Mouse (Mus musculus) MEL (cell line): Measurements from ENCODE around the gene Acacb. TPM values are rescaled to one million over a fixed set of nuclear protein-coding genes. Genes with fewer than 3 reads are reported as not detected.

Experiments
- DNase-seq: peaks from one replicate; pipeline ENCODE4 v3.0.0; 2011; ENCODE audit warnings: low read depth, low spot score
- H3K27ac ChIP-seq: 2 replicates; pipeline ENCODE4 v1.5.1; 2012; ENCODE audit warnings: low read depth, mild to moderate bottlenecking, control low read depth, low read length, moderate library complexity; ENCODE audit not compliant: control insufficient read depth
- H3K27me3 ChIP-seq, 2 experiments: fragments of 150-350 bp in 1 of 2; sonication (generic) in 1 of 2; 2 replicates each; pipeline ENCODE4 v1.6.1; 2012; ENCODE audit warnings: low read length in 2 of 2, mild to moderate bottlenecking in 2 of 2, improper control_type of control experiment in 1 of 2, moderate library complexity in 1 of 2; ENCODE audit not compliant: insufficient read depth in 2 of 2, control insufficient read depth in 1 of 2
- H3K36me3 ChIP-seq, 2 experiments: 2 replicates each; pipeline ENCODE4 v1.6.1; 2012 to 2014; ENCODE audit warnings: low read length in 2 of 2, improper control_type of control experiment in 1 of 2, inconsistent platforms in 1 of 2, mild to moderate bottlenecking in 1 of 2; ENCODE audit not compliant: insufficient read depth in 2 of 2, control insufficient read depth in 1 of 2
- H3K4me1 ChIP-seq, 2 experiments: fragments of 150-350 bp in 1 of 2; sonication (generic) in 1 of 2; 2 replicates each; pipeline ENCODE4 v1.6.1; 2012; ENCODE audit warnings: low read length in 2 of 2, improper control_type of control experiment in 1 of 2, mild to moderate bottlenecking in 1 of 2; ENCODE audit not compliant: insufficient read depth in 2 of 2, control insufficient read depth in 1 of 2
- H3K4me3 ChIP-seq, 2 experiments: fragments of 150-350 bp in 1 of 2; sonication (generic) in 1 of 2; 2 replicates each; pipeline ENCODE4 v1.5.1; 2012; ENCODE audit warnings: low read depth in 2 of 2, low read length in 2 of 2, mild to moderate bottlenecking in 2 of 2, moderate library complexity in 2 of 2, control low read depth in 1 of 2, improper control_type of control experiment in 1 of 2; ENCODE audit not compliant: control insufficient read depth in 1 of 2, insufficient read depth in 1 of 2
- H3K79me2 ChIP-seq: 2 replicates; pipeline ENCODE4 v1.6.1; 2012; ENCODE audit warnings: mild to moderate bottlenecking, low read length, moderate library complexity; ENCODE audit not compliant: control insufficient read depth, poor library complexity, insufficient read depth
- H3K9ac ChIP-seq: 2 replicates; pipeline ENCODE4 v1.6.1; 2012; ENCODE audit warnings: low read depth, mild to moderate bottlenecking, control low read depth, low read length, moderate library complexity; ENCODE audit not compliant: control insufficient read depth, poor library complexity, severe bottlenecking
- H3K9me3 ChIP-seq: fragments of 150-350 bp; sonication (generic); replicated peaks from 2 replicates; pipeline ENCODE4 v1.6.1; 2012; ENCODE audit warnings: mild to moderate bottlenecking, low read length, improper control_type of control experiment, moderate library complexity; ENCODE audit not compliant: insufficient read depth
- CHD1 ChIP-seq: IDR thresholded peaks from 2 replicates; pipeline ENCODE4 v1.6.1; 2012; ENCODE audit warnings: low read depth, mild to moderate bottlenecking, inconsistent platforms, low read length, improper control_type of control experiment
- E2F4 ChIP-seq: IDR thresholded peaks from 2 replicates; pipeline ENCODE4 v1.6.1; 2011; ENCODE audit warnings: low read depth, low read length, improper control_type of control experiment, borderline replicate concordance
- ELF1 ChIP-seq: IDR thresholded peaks from 2 replicates; pipeline ENCODE4 v1.6.1; 2014; ENCODE audit warnings: low read depth, mild to moderate bottlenecking, inconsistent platforms, low read length, improper control_type of control experiment, moderate library complexity
- GABPA ChIP-seq: IDR thresholded peaks from 2 replicates; pipeline ENCODE4 v1.6.1; 2012; ENCODE audit warnings: low read depth, mild to moderate bottlenecking, inconsistent platforms, low read length, improper control_type of control experiment, moderate library complexity
- GATA1 ChIP-seq: IDR thresholded peaks from 2 replicates; pipeline ENCODE4 v1.6.1; 2011; ENCODE audit warnings: low read depth, low read length, improper control_type of control experiment
- JUND ChIP-seq: IDR thresholded peaks from 2 replicates; pipeline ENCODE4 v1.6.1; 2011; ENCODE audit warnings: low read depth, mild to moderate bottlenecking, improper control_type of control experiment, low read length
- KAT2A ChIP-seq: conservative IDR thresholded peaks from 2 replicates; pipeline ENCODE4 v1.6.1; 2012; ENCODE audit warnings: low read depth, low read length, improper control_type of control experiment, inconsistent platforms
- MAX ChIP-seq: IDR thresholded peaks from 2 replicates; pipeline ENCODE4 v1.6.1; 2011; ENCODE audit warnings: low read length, improper control_type of control experiment
- MEF2A ChIP-seq: IDR thresholded peaks from 2 replicates; pipeline ENCODE4 v1.6.1; 2014; ENCODE audit warnings: low read depth, mild to moderate bottlenecking, inconsistent platforms, low read length, improper control_type of control experiment; ENCODE audit not compliant: poor library complexity, insufficient replicate concordance, severe bottlenecking; ENCODE audit errors: extremely low read depth
- MYB ChIP-seq: IDR thresholded peaks from 2 replicates; pipeline ENCODE4 v1.6.1; 2011; ENCODE audit warnings: mild to moderate bottlenecking, low read depth, low read length, improper control_type of control experiment
- NELFE ChIP-seq: IDR thresholded peaks from 2 replicates; pipeline ENCODE4 v1.6.1; 2011; ENCODE audit warnings: low read depth, low read length, improper control_type of control experiment
- POLR2AphosphoS5 ChIP-seq: IDR thresholded peaks from 2 replicates; pipeline ENCODE4 v1.6.1; 2012; ENCODE audit warnings: low read depth, borderline replicate concordance, mild to moderate bottlenecking, inconsistent platforms, low read length, moderate library complexity, mixed read lengths
- SIN3A ChIP-seq: IDR thresholded peaks from 2 replicates; pipeline ENCODE4 v1.6.1; 2012; ENCODE audit warnings: low read length, improper control_type of control experiment, inconsistent platforms
- TCF12 ChIP-seq: IDR thresholded peaks from 2 replicates; pipeline ENCODE4 v1.6.1; 2014; ENCODE audit warnings: low read depth, mild to moderate bottlenecking, inconsistent platforms, low read length, improper control_type of control experiment, moderate library complexity
- USF1 ChIP-seq: IDR thresholded peaks from 2 replicates; pipeline ENCODE4 v1.6.1; 2014; ENCODE audit warnings: low read depth, mild to moderate bottlenecking, inconsistent platforms, low read length, improper control_type of control experiment, moderate library complexity
- polyA plus RNA-seq, 2 experiments: library from polyadenylated mRNA; stranded (reverse) in 1 of 2; unstranded in 1 of 2; fragments of >175 nt in 1 of 2; fragments of >200 nt in 1 of 2; gene quantifications; 2 replicates each; pipeline versions ENCODE4 v1.2.1 to v1.2.4; 2012; ENCODE audit warnings: low replicate concordance in 2 of 2, low read depth in 1 of 2; ENCODE audit not compliant: insufficient read length in 2 of 2, insufficient read depth in 1 of 2, missing spikeins in 1 of 2
- total RNA-seq: library from RNA; depleted of rRNA; stranded (reverse); fragments of 300-350 nt; gene quantifications from 2 replicates; pipeline ENCODE4 v1.2.3, GENCODE M21; 2012; rRNA removed

The Acacb gene
- total and polyA plus RNA-seq, 3 experiments, result 2.0 to 5.3 TPM; not detected in 1

DNA sequence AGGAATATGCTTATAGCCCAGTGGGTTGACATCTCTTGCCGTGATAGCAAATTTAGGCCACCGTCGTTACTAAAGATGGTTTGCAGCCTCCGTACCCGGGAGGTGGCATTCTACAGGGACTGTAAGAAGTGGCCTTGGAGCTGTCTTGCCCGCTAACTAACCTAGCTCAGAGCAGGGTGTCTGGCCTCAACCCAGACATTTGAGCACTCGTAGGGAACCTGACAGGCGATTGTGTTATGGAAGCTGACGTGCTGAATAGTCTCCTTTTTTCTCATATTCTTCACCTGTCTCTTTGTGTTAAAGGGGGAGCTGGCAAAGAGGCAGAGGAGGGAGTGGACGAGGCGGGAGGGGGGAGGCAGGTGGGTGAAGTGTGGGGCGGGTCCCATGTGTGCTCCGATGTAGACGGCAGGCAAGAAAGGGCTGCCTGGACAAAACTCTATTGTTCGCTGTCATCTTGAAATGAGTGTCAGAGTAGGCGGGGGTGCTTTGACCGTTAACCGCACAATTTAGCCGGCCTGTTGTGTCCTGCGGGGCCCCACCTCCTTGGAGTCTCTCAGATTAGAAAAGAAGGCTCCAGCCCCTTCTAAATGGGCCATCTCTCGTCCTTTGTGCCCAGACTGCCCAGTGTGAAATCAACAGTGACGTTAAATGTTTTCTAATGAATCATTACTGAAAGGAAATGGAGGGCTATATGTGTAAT lies 153.0 kb downstream of the Acacb start:
- Histone ChIP-seq H3K4me3 (no peak overlapping the region), H3K9ac (no peak overlapping the region), H3K27ac (no peak overlapping the region)
- no peak for TF ChIP-seq E2F4
- TF ChIP-seq MAX, result no peak
- TF ChIP-seq TCF12, result no peak
- no peak for TF ChIP-seq MYB
- TF ChIP-seq JUND, result no peak
- no peak for TF ChIP-seq SIN3A
- no peak for TF ChIP-seq ELF1
- no peak for TF ChIP-seq CHD1
- TF ChIP-seq MEF2A, result no peak
- no peak for TF ChIP-seq USF1
- TF ChIP-seq GABPA, result no peak
- TF ChIP-seq POLR2AphosphoS5, result no peak
- no peak for TF ChIP-seq GATA1
- TF ChIP-seq NELFE, result no peak
- TF ChIP-seq KAT2A, result no peak
- TF ChIP-seq, all 39 proteins: peak for 0
- peaks cover 15 to 17% of the 10 kb centered on the region in 2 experiments for H3K4me1 ChIP-seq
- H3K36me3 ChIP-seq, result peaks cover 0 to 11% of the 10 kb centered on the region in 2 experiments; a peak in 2 of 4 replicates
- peaks cover 0 to 4% of the 10 kb centered on the region in 2 experiments; a peak in 1 of 4 replicates for H3K27me3 ChIP-seq
- no peaks in the 10 kb centered on the region; the same call in 1 of the 2 replicates for H3K79me2 ChIP-seq
- no peaks in the 10 kb centered on the region for H3K9me3 ChIP-seq
- no peak for DNase-seq

DNA sequence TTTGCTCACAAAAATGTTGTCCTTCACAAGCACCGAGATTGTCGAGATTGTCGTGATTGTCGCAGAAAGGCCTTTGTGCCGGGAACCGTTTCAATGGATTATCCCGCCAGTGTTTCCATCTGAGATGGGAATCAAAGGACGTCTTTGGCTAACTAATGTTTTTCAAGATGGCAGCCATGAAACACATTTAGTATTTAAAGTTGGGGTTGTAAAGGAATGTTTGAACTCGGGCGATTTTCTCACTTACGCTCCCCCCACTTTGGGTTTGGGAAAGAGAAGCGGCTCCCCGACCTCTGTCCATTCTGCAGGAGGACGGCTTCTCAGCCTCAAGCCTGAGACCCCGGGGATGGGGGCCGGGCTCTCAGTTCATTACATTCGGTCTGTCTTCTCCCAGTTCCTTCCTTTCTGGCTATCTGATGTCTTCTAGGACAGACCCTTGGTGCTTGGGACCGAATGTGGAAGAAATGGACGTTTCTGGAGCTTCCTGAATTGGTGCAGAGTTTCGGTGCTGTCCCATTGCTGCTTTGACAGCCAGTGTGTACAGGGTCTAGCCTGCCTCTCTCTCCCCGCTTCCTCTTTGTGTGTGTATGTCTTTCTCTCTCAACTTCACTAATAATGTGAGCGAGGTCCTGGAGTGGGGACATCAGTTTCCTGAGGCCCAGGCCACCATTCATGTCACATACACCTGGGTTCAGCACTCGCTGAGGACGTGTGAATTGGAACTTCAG lies 153.7 kb downstream of the Acacb start:
- no peak for DNase-seq
- H3K4me3 ChIP-seq, result no peak overlapping the region

More for the DNA sequence above, 153.7 kb downstream of the Acacb start:
- H3K4me1 ChIP-seq, result peaks cover 15 to 17% of the 10 kb centered on the region in 2 experiments
- peaks cover 0 to 4% of the 10 kb centered on the region in 2 experiments; a peak in 1 of 4 replicates for H3K27me3 ChIP-seq
- no peaks in the 10 kb centered on the region for H3K9me3 ChIP-seq
- H3K9ac ChIP-seq, result no peak overlapping the region
- no peak overlapping the region for H3K27ac ChIP-seq
- no peak for TF ChIP-seq CHD1
- TF ChIP-seq, all 39 proteins: peak for 0
- Histone ChIP-seq H3K36me3 (peaks cover 0 to 11% of the 10 kb centered on the region in 2 experiments; a peak in 2 of 4 replicates), H3K79me2 (no peaks in the 10 kb centered on the region; the same call in 1 of the 2 replicates)

Other genes starting within 250 kb of the Acacb start
- gene Coro1c, start 237.8 kb upstream of the Acacb start, total RNA-seq, result 103 TPM in 2 replicates
- gene Coro1c, start 237.8 kb upstream of the Acacb start, polyA plus RNA-seq, result 100 to 1,000 TPM in 1 of 2 experiments, 10 to 100 TPM in 1; 77.3 to 158 TPM
- 2.3 and 4.0 TPM in 2 replicates for gene Ssh1, start 152.6 kb upstream of the Acacb start, total RNA-seq
- 1 to 10 TPM in 1 of 2 experiments, not detected in 1; 6.8 TPM for gene Ssh1, start 152.6 kb upstream of the Acacb start, polyA plus RNA-seq
- not detected in 2 replicates for gene Dao, start 142.8 kb upstream of the Acacb start, total RNA-seq
- under 1 TPM in 1 of 2 experiments, not detected in 1; 0.04 TPM for gene Dao, start 142.8 kb upstream of the Acacb start, polyA plus RNA-seq
- gene Usp30, start 81.1 kb upstream of the Acacb start, total RNA-seq, result 11.9 and 12.8 TPM in 2 replicates
- 10 to 100 TPM in 1 of 2 experiments, not detected in 1; 21.1 TPM for gene Usp30, start 81.1 kb upstream of the Acacb start, polyA plus RNA-seq
- gene Svop, start 55.0 kb upstream of the Acacb start, total RNA-seq, result not detected in 2 replicates
- not detected for gene Svop, start 55.0 kb upstream of the Acacb start, polyA plus RNA-seq
- 15.2 and 15.7 TPM in 2 replicates for gene Alkbh2, start 18.3 kb upstream of the Acacb start, total RNA-seq
- gene Alkbh2, start 18.3 kb upstream of the Acacb start, polyA plus RNA-seq, result 10 to 100 TPM in 1 of 2 experiments, not detected in 1; 22.6 TPM
- gene Ung, start 16.1 kb upstream of the Acacb start, total RNA-seq, result 19.6 and 22.1 TPM in 2 replicates
- 10 to 100 TPM in 1 of 2 experiments, not detected in 1; 62.2 TPM for gene Ung, start 16.1 kb upstream of the Acacb start, polyA plus RNA-seq
- gene Foxn4, start 127.3 kb downstream of the Acacb start, total RNA-seq, result not detected in 2 replicates
- under 1 TPM in 1 of 2 experiments, not detected in 1; 0.07 TPM for gene Foxn4, start 127.3 kb downstream of the Acacb start, polyA plus RNA-seq
- gene Myo1h, start 142.6 kb downstream of the Acacb start, total RNA-seq, result 4.1 and 4.6 TPM in 2 replicates
- under 1 TPM in 1 of 2 experiments, not detected in 1; 0.33 TPM for gene Myo1h, start 142.6 kb downstream of the Acacb start, polyA plus RNA-seq
- gene Kctd10, start 234.0 kb downstream of the Acacb start, total RNA-seq, result 41.9 and 47.8 TPM in 2 replicates
- gene Kctd10, start 234.0 kb downstream of the Acacb start, polyA plus RNA-seq, result 10 to 100 TPM in 1 of 2 experiments, not detected in 1; 42.2 TPM
- 19.8 and 21.8 TPM in 2 replicates for gene Ube3b, start 234.1 kb downstream of the Acacb start, total RNA-seq
- gene Ube3b, start 234.1 kb downstream of the Acacb start, polyA plus RNA-seq, result 100 to 1,000 TPM in 1 of 2 experiments, 10 to 100 TPM in 1; 45.4 to 150 TPM